Mouse (Mus musculus) olfactory bulb, adult 2 months (tissue): Measurements from ENCODE around the gene Rnf10. TPM values are rescaled to one million over a fixed set of nuclear protein-coding genes. Genes with fewer than 3 reads are reported as not detected.
"Not testable (repeated sequence)": the region's sequence is repeated elsewhere in the genome, so short reads cannot be mapped to it uniquely, and the experiment has no call there.

Experiments
- H3K27ac ChIP-seq: fragments of 200-500 bp; 2 replicates; pipeline ENCODE4 v1.5.1; 2012; ENCODE audit warnings: low read depth, low read length; ENCODE audit not compliant: insufficient read depth
- H3K4me1 ChIP-seq: fragments of 200-500 bp; 2 replicates; pipeline ENCODE4 v1.6.1; 2012; ENCODE audit warnings: low read length; ENCODE audit not compliant: control insufficient read depth, insufficient read depth
- H3K4me3 ChIP-seq: fragments of 200-500 bp; 2 replicates; pipeline ENCODE4 v1.5.1; 2012; ENCODE audit warnings: mild to moderate bottlenecking, low read depth, low read length, moderate library complexity; ENCODE audit not compliant: insufficient read depth
- CTCF ChIP-seq: fragments of 200-500 bp; IDR thresholded peaks from 2 replicates; pipeline ENCODE4 v1.5.1; 2012; ENCODE audit warnings: low read depth, mild to moderate bottlenecking, low read length, moderate library complexity; ENCODE audit not compliant: insufficient read depth
- POLR2A ChIP-seq: fragments of 200-500 bp; IDR thresholded peaks from 2 replicates; pipeline ENCODE4 v1.6.1; 2012; ENCODE audit warnings: mild to moderate bottlenecking, low read depth, low read length, moderate library complexity; ENCODE audit not compliant: insufficient read depth
- WGBS: fragments of 180-500 bp; shearing (Covaris S2); methylation state at CpG from one replicate; pipeline ENCODE4 v1.1.7; 2018; 5-methylcytosine and 5-hydroxymethylcytosine counted together
- polyA plus RNA-seq: library from polyadenylated mRNA; stranded (reverse); fragments of >200 nt; gene quantifications from 2 replicates; pipeline ENCODE4 v1.2.4, GENCODE M21; 2012; ENCODE audit warnings: low replicate concordance; ENCODE audit not compliant: missing spikeins, insufficient read depth, insufficient read length

The Rnf10 gene
- 496 TPM in 1 of 2 replicates, not detected in the other for polyA plus RNA-seq

GRCm38 (mm10) chr5:115272812-115273548 lies at the start of gene Rnf10:
Gene Rnf10, minus strand, starts transcription at chr5:115272898.
- H3K27ac ChIP-seq = peak within 1 kb of the TSS; percentile 77
- 10% methylated on average over 26 of the region's 26 CpGs for WGBS
- H3K4me1 ChIP-seq = 0 out of 2 replicates have a peak, but pooled peaks cover 3% of the 10 kb centered on the region
- peak within 1 kb of the TSS; percentile 87 for H3K4me3 ChIP-seq
- TF ChIP-seq CTCF (no peak), POLR2A (peak; percentile 99)

- Histone ChIP-seq H3K4me3 (peak overlapping the region; percentile 45), H3K27ac (peak overlapping the region; percentile 87), H3K4me1 (peaks cover 25% of the 10 kb centered on the region)
- 1% methylated on average over 22 of the region's 22 CpGs for WGBS
- TF ChIP-seq CTCF = 0 out of 2 replicates have a peak, but pooled peaks have one; percentile 14
- 0 out of 2 replicates have a peak, but pooled peaks have one; percentile 44 for TF ChIP-seq POLR2A
Observed at GRCm38 (mm10) chr5:115319004-115319940, 46.6 kb upstream of the Rnf10 start.

- Histone ChIP-seq H3K27ac (peak overlapping the region; percentile 95), H3K4me1 (peaks cover 25% of the 10 kb centered on the region), H3K4me3 (no peak overlapping the region)
- WGBS = 20% methylated on average over 10 of the region's 10 CpGs
- no peak for TF ChIP-seq CTCF
- no peak for TF ChIP-seq POLR2A
Observed at GRCm38 (mm10) chr5:115317645-115318328, 45.1 kb upstream of the Rnf10 start.

GRCm38 (mm10) chr5:115316968-115317644 lies 44.4 kb upstream of the Rnf10 start:
- peak overlapping the region; percentile 95 for H3K27ac ChIP-seq
- H3K4me3 ChIP-seq = no peak overlapping the region
- peaks cover 25% of the 10 kb centered on the region for H3K4me1 ChIP-seq
- TF ChIP-seq CTCF (no peak), POLR2A (no peak)
- WGBS = 16% methylated on average over 14 of the region's 14 CpGs

- WGBS = 67% methylated on average over 5 of the region's 5 CpGs
- no peak for TF ChIP-seq POLR2A
- TF ChIP-seq CTCF = no peak
- no peak overlapping the region for H3K4me3 ChIP-seq
Observed at GRCm38 (mm10) chr5:115313668-115313943, 40.9 kb upstream of the Rnf10 start.

GRCm38 (mm10) chr5:115312816-115313667 lies 40.3 kb upstream of the Rnf10 start:
- Histone ChIP-seq H3K4me3 (no peak overlapping the region), H3K4me1 (peaks cover 15% of the 10 kb centered on the region), H3K27ac (no peak overlapping the region)
- WGBS = 76% methylated on average over 10 of the region's 10 CpGs
- TF ChIP-seq CTCF (no peak), POLR2A (no peak)

More at GRCm38 (mm10) chr5:115313668-115313943, 40.9 kb upstream of the Rnf10 start:
- Histone ChIP-seq H3K27ac (no peak overlapping the region), H3K4me1 (peaks cover 18% of the 10 kb centered on the region)

- Histone ChIP-seq H3K4me1 (peaks cover 10% of the 10 kb centered on the region), H3K4me3 (no peak overlapping the region), H3K27ac (no peak overlapping the region)
- TF ChIP-seq POLR2A (no peak), CTCF (no peak)
- 81% methylated on average over 4 of the region's 4 CpGs for WGBS
Observed at GRCm38 (mm10) chr5:115312354-115312753, 39.7 kb upstream of the Rnf10 start.

GRCm38 (mm10) chr5:115302190-115302589 lies 29.5 kb upstream of the Rnf10 start:
- H3K27ac ChIP-seq, H3K4me3 ChIP-seq, H3K4me1 ChIP-seq: not testable (repeated sequence)
- 80% methylated on average over 6 of the region's 7 CpGs for whole genome bisulfite sequencing
